Mouse (Mus musculus) lung, embryonic 16.5 days (tissue): ENCODE results near the gene Ivd. TPM values are rescaled to one million over a fixed set of nuclear protein-coding genes. Genes with fewer than 3 reads are reported as not detected.

Experiments used
- ATAC-seq: fragments of 200-750 bp; cut with Nextera tagmentation; 2 replicates; pipeline ENCODE4 v1.8.0; 2017; ENCODE audit warnings: low read depth, mild to moderate bottlenecking, moderate library complexity
- H3K27ac ChIP-seq: fragments of 300-500 bp; sonication (generic); 2 replicates; pipeline ENCODE4 v1.5.1; 2014; ENCODE audit warnings: mild to moderate bottlenecking, control low read depth, low read length
- H3K27me3 ChIP-seq: fragments of 300-500 bp; sonication (generic); 2 replicates; pipeline ENCODE4 v1.6.1; 2014; ENCODE audit warnings: low read depth, low read length, mixed read lengths; ENCODE audit not compliant: control insufficient read depth, insufficient read depth
- H3K36me3 ChIP-seq: fragments of 300-500 bp; sonication (generic); 2 replicates; pipeline ENCODE4 v1.6.1; 2014; ENCODE audit warnings: low read length; ENCODE audit not compliant: control insufficient read depth, insufficient read depth
- H3K4me1 ChIP-seq: fragments of 300-500 bp; sonication (generic); replicated peaks from 2 replicates; pipeline ENCODE4 v1.6.1; 2014; ENCODE audit warnings: low read length, mixed read lengths; ENCODE audit not compliant: control insufficient read depth, insufficient read depth
- H3K4me2 ChIP-seq: fragments of 300-500 bp; sonication (generic); 2 replicates; pipeline ENCODE4 v1.6.1; 2014; ENCODE audit warnings: low read depth, low read length, control low read depth
- H3K4me3 ChIP-seq: fragments of 300-500 bp; sonication (generic); 2 replicates; pipeline ENCODE4 v1.5.1; 2014; ENCODE audit warnings: mild to moderate bottlenecking, low read length, control low read depth
- H3K9ac ChIP-seq: fragments of 300-500 bp; sonication (generic); 2 replicates; pipeline ENCODE4 v1.6.1; 2014; ENCODE audit warnings: low read length, control low read depth
- H3K9me3 ChIP-seq: fragments of 300-500 bp; sonication (generic); 2 replicates; pipeline ENCODE4 v1.6.1; 2016; ENCODE audit warnings: low read length; ENCODE audit not compliant: control insufficient read depth
- WGBS: fragments of 180-500 bp; shearing (Covaris S2); extraction: QIAGEN DNeasy Blood & Tissue Kit; methylation state at CpG from one replicate; pipeline ENCODE4 v1.1.7; 2014; 5-methylcytosine and 5-hydroxymethylcytosine counted together
- polyA plus RNA-seq: library from polyadenylated mRNA; unstranded; fragments of >200 nt; fragmentation: Nextera tagmentation; extraction: Ambion mirVana; gene quantifications from 2 replicates; pipeline ENCODE4 v1.2.1, GENCODE M21; 2015

Gene Ivd
- polyA plus RNA-seq, 1 experiment from 2014 or later: 77.9 TPM

- Histone ChIP-seq H3K4me3 (no peak overlapping the region), H3K27me3 (no peaks in the 10 kb centered on the region), H3K4me2 (no peak overlapping the region), H3K9ac (no peak overlapping the region), H3K27ac (no peak overlapping the region), H3K4me1 (peaks cover under 1% of the 10 kb centered on the region), H3K36me3 (peaks cover 3% of the 10 kb centered on the region; the same call in 1 of the 2 replicates), H3K9me3 (no peaks in the 10 kb centered on the region)
- ATAC-seq: no peak
- WGBS: 64% methylated on average over 8 of the region's 8 CpGs
Observed at GRCm38 (mm10) chr2:118912706-118913105, 51.0 kb downstream of the Ivd start.

DNA sequence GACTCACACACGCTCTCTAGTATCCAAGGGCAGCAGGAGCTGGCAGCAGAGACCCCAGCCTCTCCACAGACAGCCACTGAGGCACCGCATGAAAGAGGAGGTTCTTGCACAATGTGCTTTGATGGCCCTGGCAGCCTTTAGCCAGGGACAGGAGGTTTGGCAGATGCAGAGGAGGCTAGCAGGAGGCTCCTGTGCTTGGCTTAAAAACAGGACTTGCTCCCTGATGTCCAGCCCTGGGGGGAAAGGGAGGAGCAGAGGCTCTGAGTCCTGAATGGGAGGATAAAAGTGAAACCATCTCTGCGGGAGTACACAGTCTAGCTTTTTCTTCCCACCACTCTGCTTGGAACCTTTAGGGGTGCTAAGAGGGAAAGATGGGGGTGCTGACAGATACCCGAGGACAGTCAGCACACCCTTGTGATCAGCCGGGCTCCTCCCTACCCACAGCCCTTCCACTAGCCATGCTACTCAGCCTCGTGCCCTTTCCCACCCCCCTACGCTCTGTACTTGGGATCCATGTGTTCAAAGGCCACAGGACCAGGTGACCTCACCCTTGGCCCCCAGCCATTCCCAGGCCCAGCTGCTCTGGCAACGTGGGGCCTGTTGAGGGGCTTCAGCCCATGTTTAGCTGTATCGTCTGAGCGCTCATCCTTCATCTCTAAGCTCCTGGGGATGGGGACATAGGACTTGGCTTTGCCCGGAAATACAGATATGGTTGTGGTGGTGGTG lies 52.0 kb downstream of the Ivd start:
- Histone ChIP-seq H3K27me3 (no peaks in the 10 kb centered on the region), H3K4me3 (no peak overlapping the region), H3K4me2 (no peak overlapping the region), H3K27ac (no peak overlapping the region), H3K36me3 (peaks cover 3% of the 10 kb centered on the region; the same call in 1 of the 2 replicates), H3K9ac (no peak overlapping the region), H3K4me1 (peaks cover 9% of the 10 kb centered on the region), H3K9me3 (no peaks in the 10 kb centered on the region)
- WGBS: 49% methylated on average over 11 of the region's 11 CpGs
- 0 out of 2 replicates have a peak, but pooled peaks have one; percentile 26 for ATAC-seq

DNA sequence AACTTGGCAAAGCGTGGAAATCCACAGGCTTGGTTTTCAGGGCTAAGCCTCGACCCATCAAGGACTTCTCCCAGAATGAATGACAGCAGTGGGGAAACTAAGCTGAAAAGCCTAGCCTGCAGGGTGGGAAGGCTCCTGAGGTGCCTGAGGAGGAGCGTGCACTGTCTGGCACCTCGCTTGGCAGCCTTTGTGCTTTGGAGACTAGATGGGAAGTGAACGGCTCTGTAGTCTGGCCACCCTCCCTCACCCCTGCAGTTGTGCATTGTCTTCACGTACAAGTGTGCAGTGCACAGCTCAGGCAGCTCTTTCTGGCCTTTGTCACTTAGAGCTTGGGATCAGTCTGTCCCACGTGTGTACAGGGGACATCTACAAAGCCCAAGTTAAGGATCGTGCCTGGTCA lies 52.9 kb downstream of the Ivd start:
- peaks cover 12% of the 10 kb centered on the region for H3K4me1 ChIP-seq
- 62% methylated on average over 8 of the region's 8 CpGs for WGBS
- ATAC-seq: no peak

DNA sequence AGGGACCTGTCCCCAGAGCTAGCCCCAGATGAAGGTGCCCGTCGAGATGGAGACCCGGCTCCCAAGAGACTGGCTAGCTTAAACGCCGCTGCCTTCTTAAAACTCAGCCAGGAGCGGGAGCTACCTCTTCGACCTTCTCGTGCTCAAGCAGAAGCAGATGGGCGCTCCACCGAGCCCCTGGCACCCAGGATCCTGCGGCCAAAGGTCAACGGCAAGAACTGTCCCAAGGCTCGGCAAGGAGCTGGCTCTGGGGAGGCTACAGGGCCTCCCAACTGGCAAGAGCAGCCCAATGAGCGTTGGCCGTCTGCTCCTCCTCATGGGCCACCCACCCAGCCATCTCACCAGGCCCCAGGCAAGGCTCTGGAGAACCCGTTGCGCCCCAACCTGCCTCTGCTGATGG lies 54.7 kb downstream of the Ivd start:
- no peak overlapping the region for H3K4me3 ChIP-seq
- no peaks in the 10 kb centered on the region for H3K9me3 ChIP-seq
- H3K4me1 ChIP-seq: peaks cover 12% of the 10 kb centered on the region
- no peak overlapping the region for H3K9ac ChIP-seq
- ATAC-seq: no peak
- no peak overlapping the region for H3K27ac ChIP-seq
- H3K27me3 ChIP-seq: no peaks in the 10 kb centered on the region
- H3K4me2 ChIP-seq: no peak overlapping the region
- H3K36me3 ChIP-seq: peaks cover 3% of the 10 kb centered on the region
- 92% methylated on average over 17 of the region's 17 CpGs for WGBS

More for the DNA sequence above, 52.9 kb downstream of the Ivd start:
- H3K36me3 ChIP-seq: peaks cover 3% of the 10 kb centered on the region; the same call in 1 of the 2 replicates
- H3K9me3 ChIP-seq: no peaks in the 10 kb centered on the region
- H3K4me3 ChIP-seq: no peak overlapping the region
- no peaks in the 10 kb centered on the region for H3K27me3 ChIP-seq
- H3K9ac ChIP-seq: no peak overlapping the region
- H3K4me2 ChIP-seq: no peak overlapping the region
- no peak overlapping the region for H3K27ac ChIP-seq

GRCm38 (mm10) chr2:118918543-118918942 lies 56.8 kb downstream of the Ivd start:
- H3K27ac ChIP-seq: peak overlapping the region; percentile 16
- no peak overlapping the region for H3K4me3 ChIP-seq
- H3K4me1 ChIP-seq: peaks cover 12% of the 10 kb centered on the region
- H3K36me3 ChIP-seq: peaks cover 3% of the 10 kb centered on the region
- 0 out of 2 replicates have a peak, but pooled peaks have one; percentile 37 for ATAC-seq
- H3K9me3 ChIP-seq: no peaks in the 10 kb centered on the region
- no peak overlapping the region for H3K4me2 ChIP-seq
- 37% methylated on average over 1 of the region's 1 CpGs for WGBS
- no peak overlapping the region for H3K9ac ChIP-seq
- H3K27me3 ChIP-seq: no peaks in the 10 kb centered on the region

- Histone ChIP-seq H3K9ac (no peak overlapping the region), H3K4me3 (no peak overlapping the region), H3K9me3 (no peaks in the 10 kb centered on the region), H3K27me3 (no peaks in the 10 kb centered on the region), H3K4me1 (peaks cover 12% of the 10 kb centered on the region), H3K27ac (no peak overlapping the region), H3K4me2 (no peak overlapping the region), H3K36me3 (peaks cover 5% of the 10 kb centered on the region)
- 75% methylated on average over 3 of the region's 3 CpGs for WGBS
- ATAC-seq: no peak
Observed at GRCm38 (mm10) chr2:118920428-118920827, 58.7 kb downstream of the Ivd start.

DNA sequence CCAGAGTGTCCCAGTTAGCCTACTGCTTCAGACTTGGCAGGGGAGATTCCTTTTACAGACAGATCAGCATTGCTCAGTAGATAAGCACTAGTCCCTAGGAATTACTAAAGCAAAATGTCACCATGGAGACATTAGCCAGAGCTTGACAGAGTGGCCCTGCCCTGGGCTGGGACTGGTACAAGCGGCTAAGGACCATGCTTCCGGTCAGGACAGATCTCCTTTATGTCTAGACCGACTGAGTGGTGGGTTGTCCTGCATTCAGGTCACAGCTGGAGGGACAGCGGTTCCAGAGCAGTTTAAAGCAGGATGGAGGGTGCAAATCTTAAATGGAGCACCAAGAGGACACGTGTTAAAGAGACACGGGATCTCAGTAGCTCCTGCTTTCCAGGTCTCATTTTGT lies 64.2 kb downstream of the Ivd start:
- Histone ChIP-seq H3K4me2 (peak overlapping the region; percentile 85), H3K9ac (peak overlapping the region; percentile 93), H3K9me3 (no peaks in the 10 kb centered on the region), H3K4me3 (peak overlapping the region; percentile 86), H3K27me3 (no peaks in the 10 kb centered on the region), H3K4me1 (peaks cover 18% of the 10 kb centered on the region), H3K36me3 (peaks cover 2% of the 10 kb centered on the region; the same call in 1 of the 2 replicates), H3K27ac (peak overlapping the region; percentile 72)
- WGBS: 2% methylated on average over 6 of the region's 6 CpGs
- ATAC-seq: peak; percentile 58

DNA sequence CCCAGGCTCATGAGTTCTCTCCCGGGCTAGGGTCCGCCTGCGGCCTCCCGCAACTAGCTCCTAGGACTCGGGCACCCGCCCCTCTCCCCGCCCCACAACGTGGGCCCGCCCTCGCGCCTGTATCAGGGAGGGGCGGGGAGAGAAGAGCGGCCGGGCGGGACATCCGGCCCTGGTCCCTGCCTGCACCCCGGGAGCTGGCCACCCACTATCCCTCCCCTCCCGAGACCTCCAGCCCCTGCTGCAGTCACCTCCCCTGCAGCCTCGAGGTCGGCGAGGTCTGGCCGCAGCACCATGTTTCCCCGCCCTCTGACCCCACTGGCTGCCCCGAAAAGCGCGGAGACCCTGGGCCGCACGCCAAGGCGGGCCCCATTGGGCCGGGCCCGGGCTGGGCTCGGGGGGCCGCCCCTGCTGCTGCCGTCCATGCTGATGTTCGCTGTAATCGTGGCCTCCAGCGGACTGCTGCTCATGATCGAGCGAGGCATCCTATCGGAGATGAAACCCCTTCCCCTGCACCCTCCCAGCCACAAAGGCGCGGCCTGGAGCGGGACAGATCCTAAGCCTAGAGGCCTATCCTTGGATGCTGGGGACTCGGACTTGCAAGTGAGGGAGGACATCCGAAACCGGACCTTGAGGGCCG lies 64.7 kb downstream of the Ivd start, which contains the start of gene Chst14:
Chst14 (plus strand) TSS at position 136 of the 637 bp plus-strand sequence.
- WGBS: 0% methylated on average over 46 of the region's 47 CpGs
- H3K27ac ChIP-seq: peak within 1 kb of the TSS; percentile 72
- peak within 1 kb of the TSS; percentile 93 for H3K9ac ChIP-seq
- H3K4me2 ChIP-seq: peak within 1 kb of the TSS; percentile 85
- ATAC-seq: peak; percentile 97
- peaks cover 2% of the 10 kb centered on the region; the same call in 1 of the 2 replicates for H3K36me3 ChIP-seq
- H3K4me1 ChIP-seq: peaks cover 18% of the 10 kb centered on the region
- H3K4me3 ChIP-seq: peak within 1 kb of the TSS; percentile 86
- no peaks in the 10 kb centered on the region for H3K27me3 ChIP-seq
- H3K9me3 ChIP-seq: no peaks in the 10 kb centered on the region

GRCm38 (mm10) chr2:118926998-118927739 lies 65.4 kb downstream of the Ivd start:
- ATAC-seq: peak; percentile 2; the same call in 1 of the 2 replicates
- Histone ChIP-seq H3K27ac (peak overlapping the region; percentile 72), H3K27me3 (no peaks in the 10 kb centered on the region), H3K36me3 (0 out of 2 replicates have a peak, but pooled peaks cover 2% of the 10 kb centered on the region), H3K4me1 (peaks cover 18% of the 10 kb centered on the region), H3K9me3 (no peaks in the 10 kb centered on the region), H3K9ac (peak overlapping the region; percentile 93), H3K4me2 (peak overlapping the region; percentile 85), H3K4me3 (peak overlapping the region; percentile 86)
- WGBS: 25% methylated on average over 31 of the region's 31 CpGs
